Mouse (Mus musculus): Measurements from ENCODE around the gene Ift122. TPM values are rescaled to one million over a fixed set of nuclear protein-coding genes. Genes with fewer than 3 reads are reported as not detected.

The Ift122 gene
- polyA plus RNA-seq, 1 experiment from 2014 or later, result 25.9 TPM

GRCm38 (mm10) chr6:115962439-115963085 is 109.3 kb downstream of the Ift122 start:
- H3K36me3 ChIP-seq (ENCODE audit: control insufficient read depth, insufficient read depth, low read length), result no peaks in the 10 kb centered on the region
- no peak overlapping the region for H3K9ac ChIP-seq (ENCODE audit: low read length)
- no peak overlapping the region for H3K27ac ChIP-seq (ENCODE audit: low read depth, low read length)
- 34% methylated on average over 23 of the region's 23 CpGs for WGBS
- H3K27me3 ChIP-seq (ENCODE audit: control insufficient read depth, insufficient read depth, low read length), result no peaks in the 10 kb centered on the region
- no peak overlapping the region for H3K4me2 ChIP-seq
- H3K9me3 ChIP-seq (ENCODE audit: control insufficient read depth, low read length), result no peaks in the 10 kb centered on the region
- no peaks in the 10 kb centered on the region for H3K4me1 ChIP-seq (ENCODE audit: control insufficient read depth, insufficient read depth, low read length)
- no peak overlapping the region for H3K4me3 ChIP-seq (ENCODE audit: low read depth, low read length)
- ATAC-seq (ENCODE audit: low FRiP score) (0 out of 2 replicates have a peak, but pooled peaks have one; percentile 31), DNase-seq (ENCODE audit: low spot score, missing footprints) (peak; percentile 90)

GRCm38 (mm10) chr6:115963656-115964055 is 110.4 kb downstream of the Ift122 start:
- ATAC-seq (ENCODE audit: low FRiP score) (no peak), DNase-seq (ENCODE audit: low spot score, missing footprints) (no peak)
- H3K4me2 ChIP-seq, result no peak overlapping the region
- no peak overlapping the region for H3K9ac ChIP-seq (ENCODE audit: low read length)
- H3K4me3 ChIP-seq (ENCODE audit: low read depth, low read length), result no peak overlapping the region
- no peaks in the 10 kb centered on the region for H3K9me3 ChIP-seq (ENCODE audit: control insufficient read depth, low read length)
- WGBS, result 76% methylated on average over 9 of the region's 9 CpGs
- peaks cover 3% of the 10 kb centered on the region for H3K4me1 ChIP-seq (ENCODE audit: control insufficient read depth, insufficient read depth, low read length)
- H3K27me3 ChIP-seq (ENCODE audit: control insufficient read depth, insufficient read depth, low read length), result no peaks in the 10 kb centered on the region
- no peaks in the 10 kb centered on the region for H3K36me3 ChIP-seq (ENCODE audit: control insufficient read depth, insufficient read depth, low read length)
- H3K27ac ChIP-seq (ENCODE audit: low read depth, low read length), result no peak overlapping the region

- DNase-seq (ENCODE audit: low spot score, missing footprints) (no peak), ATAC-seq (ENCODE audit: low FRiP score) (no peak)
- peaks cover 3% of the 10 kb centered on the region for H3K4me1 ChIP-seq (ENCODE audit: control insufficient read depth, insufficient read depth, low read length)
- H3K9me3 ChIP-seq (ENCODE audit: control insufficient read depth, low read length), result no peaks in the 10 kb centered on the region
- no peak overlapping the region for H3K4me3 ChIP-seq (ENCODE audit: low read depth, low read length)
- no peaks in the 10 kb centered on the region for H3K36me3 ChIP-seq (ENCODE audit: control insufficient read depth, insufficient read depth, low read length)
- no peak overlapping the region for H3K4me2 ChIP-seq
- no peak overlapping the region for H3K9ac ChIP-seq (ENCODE audit: low read length)
- no peak overlapping the region for H3K27ac ChIP-seq (ENCODE audit: low read depth, low read length)
- no peaks in the 10 kb centered on the region for H3K27me3 ChIP-seq (ENCODE audit: control insufficient read depth, insufficient read depth, low read length)
- 93% methylated on average over 19 of the region's 19 CpGs for WGBS
Observed at GRCm38 (mm10) chr6:115966227-115966966, 113.1 kb downstream of the Ift122 start.

- no peak overlapping the region for H3K4me2 ChIP-seq
Observed at GRCm38 (mm10) chr6:115967291-115967880, 114.1 kb downstream of the Ift122 start.

GRCm38 (mm10) chr6:115968086-115968485 is 114.8 kb downstream of the Ift122 start:
- H3K4me2 ChIP-seq, result no peak overlapping the region
- H3K27me3 ChIP-seq (ENCODE audit: control insufficient read depth, insufficient read depth, low read length), result no peaks in the 10 kb centered on the region
- H3K9me3 ChIP-seq (ENCODE audit: control insufficient read depth, low read length), result no peaks in the 10 kb centered on the region
- no peak overlapping the region for H3K9ac ChIP-seq (ENCODE audit: low read length)
- ATAC-seq (ENCODE audit: low FRiP score) (no peak), DNase-seq (ENCODE audit: low spot score, missing footprints) (no peak)
- peaks cover 3% of the 10 kb centered on the region for H3K4me1 ChIP-seq (ENCODE audit: control insufficient read depth, insufficient read depth, low read length)
- WGBS, result 89% methylated on average over 5 of the region's 5 CpGs
- H3K36me3 ChIP-seq (ENCODE audit: control insufficient read depth, insufficient read depth, low read length), result no peaks in the 10 kb centered on the region
- no peak overlapping the region for H3K27ac ChIP-seq (ENCODE audit: low read depth, low read length)
- no peak overlapping the region for H3K4me3 ChIP-seq (ENCODE audit: low read depth, low read length)

More at GRCm38 (mm10) chr6:115967291-115967880, 114.1 kb downstream of the Ift122 start:
- Histone ChIP-seq H3K4me3 (ENCODE audit: low read depth, low read length) (no peak overlapping the region), H3K4me1 (ENCODE audit: control insufficient read depth, insufficient read depth, low read length) (peaks cover 3% of the 10 kb centered on the region), H3K27ac (ENCODE audit: low read depth, low read length) (no peak overlapping the region), H3K9me3 (ENCODE audit: control insufficient read depth, low read length) (no peaks in the 10 kb centered on the region), H3K36me3 (ENCODE audit: control insufficient read depth, insufficient read depth, low read length) (no peaks in the 10 kb centered on the region), H3K27me3 (ENCODE audit: control insufficient read depth, insufficient read depth, low read length) (no peaks in the 10 kb centered on the region), H3K9ac (ENCODE audit: low read length) (no peak overlapping the region)
- no peak for ATAC-seq (ENCODE audit: low FRiP score)
- 93% methylated on average over 15 of the region's 15 CpGs for WGBS
- no peak for DNase-seq (ENCODE audit: low spot score, missing footprints)

GRCm38 (mm10) chr6:115968700-115969099 is 115.4 kb downstream of the Ift122 start:
- no peaks in the 10 kb centered on the region for H3K36me3 ChIP-seq (ENCODE audit: control insufficient read depth, insufficient read depth, low read length)
- no peak for ATAC-seq (ENCODE audit: low FRiP score)
- WGBS, result 87% methylated on average over 6 of the region's 6 CpGs
- DNase-seq (ENCODE audit: low spot score, missing footprints), result no peak
- H3K4me1 ChIP-seq (ENCODE audit: control insufficient read depth, insufficient read depth, low read length), result peaks cover 3% of the 10 kb centered on the region
- H3K27me3 ChIP-seq (ENCODE audit: control insufficient read depth, insufficient read depth, low read length), result no peaks in the 10 kb centered on the region
- H3K4me3 ChIP-seq (ENCODE audit: low read depth, low read length), result no peak overlapping the region
- no peak overlapping the region for H3K27ac ChIP-seq (ENCODE audit: low read depth, low read length)
- no peaks in the 10 kb centered on the region for H3K9me3 ChIP-seq (ENCODE audit: control insufficient read depth, low read length)
- no peak overlapping the region for H3K9ac ChIP-seq (ENCODE audit: low read length)
- no peak overlapping the region for H3K4me2 ChIP-seq

GRCm38 (mm10) chr6:115969103-115969502 is 115.8 kb downstream of the Ift122 start:
- Histone ChIP-seq H3K27me3 (ENCODE audit: control insufficient read depth, insufficient read depth, low read length) (no peaks in the 10 kb centered on the region), H3K36me3 (ENCODE audit: control insufficient read depth, insufficient read depth, low read length) (no peaks in the 10 kb centered on the region), H3K4me3 (ENCODE audit: low read depth, low read length) (no peak overlapping the region), H3K27ac (ENCODE audit: low read depth, low read length) (no peak overlapping the region), H3K9me3 (ENCODE audit: control insufficient read depth, low read length) (no peaks in the 10 kb centered on the region), H3K4me1 (ENCODE audit: control insufficient read depth, insufficient read depth, low read length) (peaks cover 3% of the 10 kb centered on the region), H3K4me2 (no peak overlapping the region), H3K9ac (ENCODE audit: low read length) (no peak overlapping the region)
- 79% methylated on average over 9 of the region's 9 CpGs for WGBS
- ATAC-seq (ENCODE audit: low FRiP score) (no peak), DNase-seq (ENCODE audit: low spot score, missing footprints) (no peak)

GRCm38 (mm10) chr6:115969952-115970351 is 116.7 kb downstream of the Ift122 start:
- no peak overlapping the region for H3K27ac ChIP-seq (ENCODE audit: low read depth, low read length)
- whole genome bisulfite sequencing, result 53% methylated on average over 3 of the region's 6 CpGs
- H3K4me3 ChIP-seq (ENCODE audit: low read depth, low read length), result no peak overlapping the region
- DNase-seq (ENCODE audit: low spot score, missing footprints), result no peak
- H3K9me3 ChIP-seq (ENCODE audit: control insufficient read depth, low read length), result no peaks in the 10 kb centered on the region
- H3K27me3 ChIP-seq (ENCODE audit: control insufficient read depth, insufficient read depth, low read length), result no peaks in the 10 kb centered on the region
- H3K4me1 ChIP-seq (ENCODE audit: control insufficient read depth, insufficient read depth, low read length), result peaks cover 3% of the 10 kb centered on the region
- H3K36me3 ChIP-seq (ENCODE audit: control insufficient read depth, insufficient read depth, low read length), result no peaks in the 10 kb centered on the region
- ATAC-seq (ENCODE audit: low FRiP score), result no peak
- no peak overlapping the region for H3K4me2 ChIP-seq
- no peak overlapping the region for H3K9ac ChIP-seq (ENCODE audit: low read length)
